9 mouse cellular contexts compared by ENCODE assay signal in genomic region chr4:137897298-137897612, GRCm38 (mm10). TPM values are rescaled to one million over a fixed set of nuclear protein-coding genes. Genes with fewer than 3 reads are reported as not detected.
DNase-seq lines count a peak whose midpoint lies in the region; ATAC-seq and TF ChIP-seq lines count a peak whose summit lies in the region.
"Had no signal": no experiment of that assay in that cellular context is flagged by ENCODE, and none has a peak within 500 bp of the region (broad histone marks: within the 10 kb centered on the region; RNA-seq: fewer than 3 reads in every experiment).

No protein-coding gene starts in this region.

- no peak for TF ChIP-seq CTCF in cerebellum, adult 2 months (IDR thresholded peaks at IDR 0.05; ENCODE audit: borderline replicate concordance, insufficient read depth, low read depth, low read length)

- no peak for TF ChIP-seq POLR2A in cerebellum, adult 2 months (IDR thresholded peaks at IDR 0.05; ENCODE audit: borderline replicate concordance, insufficient read depth, low read length)

- ATAC-seq in inflammation-experienced regulatory T-cells, adult 6 months, result no peak

- WGBS in cerebellum, adult 2 months, result 5% methylated on average over 8 of the region's 8 CpGs

- DNase-seq in MN1 (ENCODE audit: low spot score), result peak; percentile 88
- DNase-seq in cerebellum, adult 2 months, result peak; percentile 68 to 75
- DNase-seq in frontal cortex, postnatal 10 days (ENCODE audit: low spot score in 2 of 2), result peak; percentile 70 to 72
- DNase-seq in heart, postnatal 36 days, result peak; percentile 74 to 79
- DNase-seq in layer of hippocampus, adult 9-11 months, result peak; percentile 70
- peak; percentile 62 for DNase-seq in lung, postnatal 25 days (ENCODE audit: low spot score)
- peak; percentile 43 to 70 for DNase-seq in right cerebral cortex, postnatal 36 days (ENCODE audit: low spot score in 2 of 2)

- H3K27me3 ChIP-seq in cerebellum, adult 2 months (ENCODE audit: control insufficient read depth, insufficient read depth, low read length), result no peaks in the 10 kb centered on the region

- intact Hi-C loops in heart, postnatal 36 days (cut with DNase I), result no loop called here

- H3K27ac ChIP-seq in cerebellum, adult 2 months (ENCODE audit: insufficient read depth, low read length), result peak overlapping the region; percentile 13; the same call in 1 of the 2 replicates
- H3K27ac ChIP-seq: liver, embryonic 14.5 days had no signal

- H3K4me3 ChIP-seq in cerebellum, adult 2 months (replicated peaks; ENCODE audit: insufficient read depth, low read depth, low read length), result no peak overlapping the region

- peaks cover 47% of the 10 kb centered on the region for H3K4me1 ChIP-seq in cerebellum, adult 2 months (ENCODE audit: control insufficient read depth, insufficient read depth, low read length)

RNA-seq across cellular contexts. Expression of gene Ece1, which starts 35.2 kb away (rescaled TPM):
- 48.5 and 72.4 TPM in 2 replicates for polyA plus RNA-seq in cerebellum, adult 2 months (2012; rRNA removed)
- total RNA-seq in heart, postnatal 36 days (2021), result 100 to 1,000 TPM; 113 to 115 TPM
- polyA plus RNA-seq in inflammation-experienced regulatory T-cells, adult 6 months (2017; shearing (Covaris generic)), result 10 to 100 TPM; 18.2 to 32.0 (median 23.3) TPM
